In genomic region chr12:112847880-112848279, GRCm38 (mm10) we compare ENCODE assay signal across 31 mouse cellular contexts. TPM values are rescaled to one million over a fixed set of nuclear protein-coding genes. Genes with fewer than 3 reads are reported as not detected.
"Had no signal": no experiment of that assay in that cellular context is flagged by ENCODE, and none has a peak within 500 bp of the region (broad histone marks: within the 10 kb centered on the region; RNA-seq: fewer than 3 reads in every experiment).

No protein-coding gene starts in this region.

- H3K4me2 ChIP-seq: heart, embryonic 12.5 days; hindbrain, embryonic 12.5 days; hindbrain, embryonic 14.5 days; intestine, embryonic 15.5 days; kidney, embryonic 15.5 days; limb, embryonic 12.5 days; liver, embryonic 12.5 days had no signal

- H3K27me3 ChIP-seq: hindbrain, embryonic 12.5 days; intestine, embryonic 15.5 days; kidney, embryonic 15.5 days; limb, embryonic 12.5 days had no signal

- H3K9me3 ChIP-seq: heart, embryonic 10.5 days; heart, embryonic 12.5 days; hindbrain, embryonic 10.5 days; hindbrain, embryonic 12.5 days; intestine, embryonic 15.5 days; kidney, embryonic 15.5 days; limb, embryonic 10.5 days; limb, embryonic 12.5 days; liver, embryonic 12.5 days had no signal

- H3K4me3 ChIP-seq: heart, embryonic 10.5 days; heart, embryonic 12.5 days; hindbrain, embryonic 10.5 days; hindbrain, embryonic 12.5 days; intestine, embryonic 15.5 days; kidney, embryonic 15.5 days; limb, embryonic 10.5 days; limb, embryonic 12.5 days; liver, embryonic 12.5 days had no signal

- H3K9ac ChIP-seq: heart, embryonic 12.5 days; hindbrain, embryonic 12.5 days; hindbrain, embryonic 14.5 days; intestine, embryonic 15.5 days; kidney, embryonic 15.5 days; limb, embryonic 12.5 days; liver, embryonic 12.5 days had no signal

- DNase-seq: gastrocnemius, postnatal 14 days; gastrocnemius, postnatal 36 days; heart, adult 18-20 months; heart, postnatal 10 days; heart, postnatal 4 days; kidney, adult 11 months; kidney, adult 2 months; kidney, adult 9 months; kidney, postnatal 14 days; kidney, postnatal 36 days; layer of hippocampus, adult 9-11 months; layer of hippocampus, postnatal 36 days had no signal

- H3K4me1 ChIP-seq: hindbrain, embryonic 10.5 days; hindbrain, embryonic 12.5 days; kidney, embryonic 15.5 days; limb, embryonic 12.5 days; liver, embryonic 12.5 days had no signal

- H3K36me3 ChIP-seq: heart, embryonic 10.5 days; heart, embryonic 12.5 days; hindbrain, embryonic 10.5 days; hindbrain, embryonic 12.5 days; intestine, embryonic 15.5 days; kidney, embryonic 15.5 days; limb, embryonic 10.5 days; limb, embryonic 12.5 days; liver, embryonic 12.5 days had no signal

- ATAC-seq: hindbrain, postnatal 0 days; inflammation-experienced regulatory T-cells, adult 6 months; intestine, embryonic 15.5 days; liver, embryonic 12.5 days had no signal

- H3K27ac ChIP-seq: heart, embryonic 10.5 days; hindbrain, embryonic 10.5 days; hindbrain, embryonic 12.5 days; hindbrain, embryonic 14.5 days; hindbrain, postnatal 0 days; intestine, embryonic 15.5 days; kidney, embryonic 15.5 days; kidney, postnatal 0 days; limb, embryonic 10.5 days; limb, embryonic 12.5 days; liver, embryonic 12.5 days had no signal

RNA-seq across cellular contexts. Expression of gene Gpr132, which starts 20.1 kb away (rescaled TPM):
- total RNA-seq: gastrocnemius, adult 8-10 months; layer of hippocampus, adult 18-20 months; layer of hippocampus, adult 8-10 months; layer of hippocampus, postnatal 14 days; layer of hippocampus, postnatal 36 days; left cerebral cortex, postnatal 10 days; left cerebral cortex, postnatal 25 days had no signal
- polyA plus RNA-seq: heart, embryonic 12.5 days; hindbrain, embryonic 12.5 days; hindbrain, embryonic 14.5 days; limb, embryonic 10.5 days; limb, embryonic 12.5 days had no signal

RNA-seq across cellular contexts. Expression of gene Ahnak2, which starts 45.4 kb away (rescaled TPM):
- polyA plus RNA-seq: inflammation-experienced regulatory T-cells, adult 6 months had no signal
